Mouse (Mus musculus) thymus, postnatal 14 days (tissue): Measurements from ENCODE around the gene Kif22.

Source experiments
- DNase-seq: peaks from one replicate; pipeline ENCODE4 v3.0.0; 2021

Gene Kif22

DNA sequence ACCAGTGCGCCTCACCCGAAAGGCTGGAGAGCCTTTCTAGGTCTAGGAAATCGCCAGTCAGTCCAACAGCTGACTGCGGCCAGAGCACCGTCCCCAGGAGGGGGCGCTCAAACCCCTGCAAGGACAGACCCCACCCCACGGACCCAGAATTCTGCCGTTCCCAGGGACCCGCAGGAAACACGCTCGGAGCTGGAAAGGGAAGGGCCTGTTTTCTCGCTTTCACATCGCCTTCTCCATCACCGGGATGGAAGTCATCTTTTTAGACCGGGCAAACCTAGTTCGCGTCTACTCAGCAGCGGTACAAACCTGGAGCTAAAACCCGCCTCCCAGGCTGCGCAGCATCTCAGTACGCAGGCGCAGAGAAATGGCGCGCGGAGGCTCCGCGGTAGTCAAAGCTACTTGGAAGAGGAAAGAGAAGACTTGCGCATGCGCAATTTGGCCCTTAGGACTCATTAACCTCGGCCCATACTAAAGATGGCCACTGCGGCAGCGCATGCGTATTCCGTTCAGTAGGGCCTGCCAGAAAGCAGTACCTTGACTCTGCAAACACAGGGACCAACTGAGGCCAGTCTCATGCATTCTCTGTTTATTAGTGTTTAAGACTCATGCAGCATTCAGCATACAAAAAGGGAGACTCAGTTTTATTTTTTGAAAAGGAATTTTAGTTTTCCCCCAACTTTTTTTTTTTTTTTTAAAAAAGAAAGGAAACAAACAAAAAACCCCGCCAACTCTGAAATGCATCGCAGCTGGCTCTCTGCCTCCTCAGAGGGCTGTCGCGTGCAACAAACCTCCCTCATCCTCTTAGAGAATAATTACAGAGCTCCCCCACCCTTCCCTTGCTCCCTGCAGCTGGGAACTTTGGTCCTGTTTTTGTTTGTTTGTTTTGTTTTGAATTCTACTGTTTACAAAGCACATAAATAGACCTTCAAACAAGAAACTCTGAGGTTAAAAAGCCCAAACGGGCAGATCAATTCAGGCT is 25.0 kb downstream of the Kif22 start, which contains the start of gene Pagr1a:
Gene Pagr1a, minus strand, starts transcription at position 382 of the 979 bp plus-strand sequence.
- peak; percentile 98 for DNase-seq

DNA sequence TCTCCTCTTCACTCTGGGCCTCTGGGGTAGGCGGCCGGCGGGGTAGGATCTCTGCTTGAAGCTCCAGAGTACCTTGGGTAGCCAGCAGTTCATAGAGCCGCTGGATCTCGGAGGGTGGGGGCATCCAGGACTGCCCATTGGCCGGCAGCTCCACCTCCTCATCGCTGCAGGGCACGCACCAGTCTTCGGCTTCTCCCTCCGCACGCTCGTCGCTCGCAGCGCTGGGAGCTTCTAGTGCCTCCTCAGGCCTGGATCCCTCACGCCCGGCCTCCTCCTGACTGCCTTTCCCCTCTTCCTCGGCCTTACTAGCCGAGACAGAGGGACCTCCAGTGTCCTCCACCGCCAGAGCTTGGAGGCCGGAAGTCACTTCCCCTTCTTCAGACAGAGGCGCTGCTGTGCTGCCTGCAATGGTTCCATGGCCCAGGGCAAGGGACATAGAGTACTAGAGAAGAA is 25.8 kb downstream of the Kif22 start:
- no peak for DNase-seq

DNA sequence TGATC is 26.0 kb downstream of the Kif22 start, which contains the start of gene Pagr1b:
Gene Pagr1b, minus strand, starts transcription at position 4 of the 5 bp plus-strand sequence.
- DNase-seq = no peak

DNA sequence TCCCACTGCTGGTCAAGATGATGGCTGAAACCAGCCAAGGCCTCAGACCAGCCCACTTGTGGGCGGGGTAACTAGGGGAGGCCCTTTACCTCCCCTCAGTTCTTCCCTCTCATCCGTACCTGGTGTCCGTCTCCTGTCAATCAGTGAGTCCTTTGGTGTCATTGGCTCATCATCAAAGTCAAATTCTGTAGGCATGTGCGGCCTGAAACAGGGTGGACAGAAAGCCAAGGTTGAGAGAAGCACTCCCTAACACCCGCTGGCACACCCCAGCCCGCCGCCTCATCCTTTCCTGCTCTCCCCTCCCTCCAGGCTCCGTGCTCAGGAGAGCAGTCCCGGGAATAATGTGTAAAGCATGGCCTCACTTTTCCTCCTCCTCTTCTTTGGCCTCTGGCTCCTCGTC is 26.2 kb downstream of the Kif22 start:
- no peak for DNase-seq

DNA sequence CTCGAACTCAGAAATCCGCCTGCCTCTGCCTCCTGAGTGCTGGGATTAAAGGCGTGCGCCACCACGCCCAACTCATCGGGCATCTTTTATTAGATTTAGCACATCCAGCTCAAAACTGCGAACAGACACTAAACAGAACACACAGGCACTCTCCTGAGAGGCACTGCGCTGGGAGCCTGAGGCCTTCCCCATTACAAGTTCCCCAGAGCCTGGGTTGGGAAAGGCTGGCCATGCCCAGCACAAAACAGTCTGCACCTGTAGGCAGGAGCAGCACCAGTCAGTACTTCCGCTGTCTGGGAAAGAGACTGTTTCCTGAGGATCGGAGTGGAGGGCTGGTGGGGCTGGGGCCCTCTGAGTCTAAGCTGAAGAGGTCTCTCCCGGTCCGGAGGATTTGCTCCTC is 27.3 kb downstream of the Kif22 start:
- DNase-seq = no peak

DNA sequence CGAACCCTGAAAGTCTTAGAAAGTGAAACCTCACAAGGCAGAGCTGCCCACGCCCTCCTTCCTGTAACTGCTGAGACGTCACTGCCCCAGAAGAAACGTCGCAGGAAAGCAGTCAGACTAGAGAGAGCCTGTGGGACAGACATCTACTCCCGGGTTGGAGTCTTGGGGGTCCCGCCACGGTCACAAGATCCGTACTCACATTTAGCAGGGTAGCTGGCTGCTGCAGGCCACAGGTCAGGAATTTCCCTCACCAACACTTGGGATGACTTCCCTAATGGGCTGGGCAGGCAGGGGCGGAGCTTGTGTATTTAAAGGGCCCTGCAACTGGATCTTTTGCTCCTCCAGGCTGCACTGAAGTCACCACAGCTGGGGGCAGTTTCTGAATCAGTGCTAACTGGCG is 28.0 kb downstream of the Kif22 start, which contains the start of gene Mvp:
Gene Mvp, minus strand, starts transcription at position 302 of the 400 bp plus-strand sequence.
- DNase-seq = peak; percentile 66

DNA sequence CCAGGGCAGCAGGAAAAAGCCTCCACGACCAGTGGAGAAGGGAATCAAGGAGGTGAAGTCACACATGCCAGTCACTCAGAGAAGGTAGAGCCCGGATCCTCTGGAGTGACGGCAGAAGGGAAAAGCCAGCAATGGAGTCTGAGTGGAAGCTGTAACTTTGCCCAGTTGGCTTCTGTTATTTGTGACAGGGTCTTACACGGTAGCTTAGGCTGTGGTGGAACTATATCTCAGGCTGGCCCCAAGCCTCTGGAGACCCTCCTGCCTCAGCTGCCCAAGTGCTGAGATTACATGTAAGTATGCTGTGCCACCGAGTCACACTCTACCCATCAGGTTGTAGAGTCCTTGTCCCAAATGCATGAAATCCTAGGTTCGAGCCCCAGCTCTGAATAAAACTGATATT is 28.9 kb downstream of the Kif22 start:
- no peak for DNase-seq

DNA sequence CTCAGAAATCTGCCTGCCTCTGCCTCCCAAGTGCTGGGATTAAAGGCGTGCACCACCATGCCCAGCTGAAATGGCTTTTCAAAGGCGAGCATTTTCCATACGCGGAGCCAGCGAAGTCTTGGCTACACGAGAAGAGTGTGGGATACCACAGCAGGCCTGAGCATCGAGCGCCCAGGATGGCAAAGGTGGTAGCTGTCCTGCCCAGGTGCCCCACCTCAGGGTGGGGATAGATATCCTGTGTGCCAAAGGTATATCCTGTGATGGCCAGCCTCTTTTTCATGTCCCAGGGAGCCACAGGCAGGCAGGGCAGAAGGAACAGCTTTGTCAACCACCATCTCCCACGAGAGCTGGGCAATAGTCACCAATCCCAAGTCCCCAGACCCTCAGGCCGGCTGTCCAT is 29.4 kb downstream of the Kif22 start:
- no peak for DNase-seq

DNA sequence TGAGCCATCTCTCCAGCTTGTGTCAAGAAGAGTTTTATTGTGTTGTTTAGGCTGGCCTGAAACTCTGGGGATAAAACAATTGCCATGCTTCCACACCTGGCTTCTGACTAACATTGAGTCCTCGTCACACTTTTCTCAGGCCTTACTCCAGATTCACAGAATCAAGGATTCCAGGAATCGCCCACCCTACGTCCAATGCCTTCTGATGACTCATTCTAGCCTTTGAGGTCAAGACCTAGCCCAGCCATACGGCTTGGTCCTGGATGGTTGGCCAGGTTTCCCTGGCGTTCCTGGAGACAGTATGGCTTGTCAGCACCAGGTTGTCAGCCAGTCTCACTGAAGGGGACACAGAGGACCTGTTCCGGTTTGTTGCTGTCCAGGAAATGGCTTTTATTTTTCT is 29.9 kb downstream of the Kif22 start:
- DNase-seq = no peak

DNA sequence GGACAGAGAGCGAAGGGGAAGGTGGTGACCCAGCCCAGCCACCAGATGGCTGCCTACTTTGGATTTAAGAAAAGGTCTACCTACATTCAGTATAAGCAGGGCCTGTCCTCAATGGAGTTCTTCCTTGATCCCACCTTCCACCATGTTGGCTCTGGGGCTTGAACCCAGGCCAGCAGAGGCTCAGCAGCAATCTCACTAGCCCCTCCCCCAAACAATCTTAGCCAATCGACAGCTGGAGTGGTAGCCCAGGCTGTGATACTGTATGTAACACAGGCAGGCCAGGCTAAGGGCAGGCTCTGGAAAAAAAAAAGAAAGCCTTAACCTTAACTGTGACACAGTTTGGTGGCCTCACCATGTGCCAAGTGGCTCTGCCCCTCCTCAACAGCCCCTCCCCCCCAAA is 30.6 kb downstream of the Kif22 start:
- no peak for DNase-seq

DNA sequence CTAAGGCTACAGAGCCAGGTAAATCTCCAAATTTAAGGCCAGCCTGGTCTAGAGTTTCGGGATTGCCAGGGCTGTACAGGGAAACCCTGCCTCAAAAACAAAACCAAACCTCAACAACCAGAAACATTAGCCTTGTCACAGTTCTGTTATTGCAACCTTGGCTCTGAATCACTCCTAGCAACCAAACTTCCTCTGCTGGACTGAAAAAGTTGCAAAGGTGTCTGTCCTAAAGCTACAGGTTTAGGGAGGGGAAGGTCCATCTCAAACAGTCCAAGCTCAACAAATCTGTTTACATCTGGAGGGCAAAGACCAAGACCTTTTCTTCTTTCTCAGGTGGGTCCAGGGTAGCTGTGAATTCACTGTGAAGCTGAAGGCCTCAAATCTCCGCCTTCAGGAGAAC is 31.2 kb downstream of the Kif22 start:
- no peak for DNase-seq

DNA sequence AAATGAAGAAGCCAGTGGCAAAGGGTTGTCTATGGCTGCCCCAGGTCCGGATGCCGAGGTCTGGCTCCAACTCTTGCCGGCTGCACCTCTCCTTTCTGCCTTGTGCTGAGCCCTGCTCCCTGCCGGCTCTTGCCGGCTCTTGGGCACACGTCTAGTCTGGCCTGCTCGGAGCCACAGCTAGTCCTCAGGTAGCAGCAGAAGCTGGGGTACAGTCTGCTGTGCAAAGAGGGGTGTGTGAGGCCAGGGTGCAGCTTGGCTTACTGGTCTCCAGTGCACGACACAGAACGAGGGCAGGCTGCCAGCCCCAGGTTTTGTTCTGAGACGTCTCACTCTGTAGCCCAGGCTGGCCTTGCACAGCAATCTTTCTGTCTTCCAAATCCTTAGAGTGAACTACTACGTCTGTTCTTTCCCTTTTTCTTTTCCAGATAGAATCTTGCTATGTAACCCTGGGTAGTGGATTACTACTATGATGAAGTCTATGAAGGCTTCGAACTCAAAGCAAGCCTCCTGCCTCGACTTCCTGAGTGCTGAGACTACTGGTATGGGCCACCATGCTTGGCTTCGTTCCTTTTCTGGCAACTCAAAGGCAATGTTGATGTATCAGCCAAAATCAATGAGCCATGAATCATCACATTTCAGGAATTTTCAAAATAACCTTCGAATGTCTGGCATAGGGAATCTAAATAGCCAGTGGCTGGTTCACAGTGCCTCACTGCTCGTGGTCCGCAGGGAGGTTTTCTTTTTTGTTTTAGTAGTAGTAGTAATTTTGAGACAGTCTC is 32.8 kb downstream of the Kif22 start:
- no peak for DNase-seq

DNA sequence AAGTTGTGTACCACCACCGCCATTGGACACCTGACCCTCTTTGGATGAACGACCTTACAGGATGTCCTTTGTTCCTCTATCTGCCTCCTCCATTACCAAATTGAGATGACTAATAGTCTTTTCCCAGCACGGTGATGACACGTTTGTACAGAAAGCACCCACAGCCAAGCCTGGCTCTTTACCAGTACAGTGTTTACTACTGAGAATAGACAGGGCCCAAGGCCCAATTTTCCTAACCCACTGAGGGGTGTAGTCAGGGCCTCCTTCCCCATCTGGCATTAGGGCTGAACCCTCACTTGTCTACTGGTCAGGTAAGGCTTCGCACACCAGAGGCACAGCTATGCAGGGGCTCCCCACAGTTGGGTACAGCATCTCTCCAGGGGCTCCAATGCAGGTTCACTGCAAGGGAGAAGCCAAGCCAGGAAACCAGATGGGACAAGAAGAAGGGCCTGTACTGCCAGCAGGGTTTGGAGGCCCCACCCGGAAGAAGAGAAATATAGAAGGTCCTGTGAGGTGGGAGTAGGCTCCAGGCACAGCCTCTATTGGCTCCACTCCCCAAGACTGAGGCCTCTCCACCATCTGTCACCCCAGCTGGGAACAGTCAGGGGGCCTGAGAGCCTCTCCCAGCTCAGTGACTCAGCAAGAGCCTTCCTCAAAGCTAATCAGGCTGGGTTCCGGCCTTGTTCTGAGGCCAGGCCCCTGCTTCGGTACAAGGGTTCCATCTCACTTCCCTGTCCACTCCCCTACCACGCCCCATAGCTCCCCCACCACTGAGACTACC is 33.8 kb downstream of the Kif22 start:
- no peak for DNase-seq

DNA sequence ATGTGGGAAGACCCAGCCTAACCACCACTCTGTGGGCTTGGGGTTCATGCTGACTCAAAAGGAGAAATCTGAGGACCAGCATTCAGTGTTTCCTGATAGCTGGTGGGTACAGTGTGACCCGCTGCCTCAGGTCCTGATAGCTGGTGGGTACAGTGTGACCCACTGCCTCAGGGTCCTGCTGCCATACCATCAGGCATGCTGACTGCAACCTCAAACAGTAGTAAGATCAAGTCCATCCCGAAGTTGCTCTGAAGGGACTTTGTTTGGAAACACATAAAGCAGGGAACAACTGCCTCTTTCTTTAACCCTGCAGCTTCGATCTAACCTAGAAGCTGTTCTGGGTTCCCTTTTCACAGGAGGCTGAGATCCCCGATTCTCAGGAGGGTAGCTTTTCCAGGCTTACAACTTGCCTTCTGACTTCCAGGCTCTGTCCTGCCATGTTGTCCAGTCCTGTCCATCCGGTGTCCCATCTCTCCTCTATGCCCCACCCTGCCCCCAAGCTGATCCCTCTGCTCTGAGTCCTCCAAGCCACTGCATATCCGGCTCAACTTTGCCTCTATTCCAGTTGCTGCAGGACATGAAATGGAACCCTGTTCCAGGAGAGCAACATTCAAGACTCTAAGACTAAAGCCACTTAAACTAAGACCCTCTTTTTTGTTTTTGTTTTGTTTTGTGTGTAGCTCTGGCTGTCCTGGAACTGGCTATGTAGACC is 34.8 kb downstream of the Kif22 start:
- DNase-seq = no peak

DNA sequence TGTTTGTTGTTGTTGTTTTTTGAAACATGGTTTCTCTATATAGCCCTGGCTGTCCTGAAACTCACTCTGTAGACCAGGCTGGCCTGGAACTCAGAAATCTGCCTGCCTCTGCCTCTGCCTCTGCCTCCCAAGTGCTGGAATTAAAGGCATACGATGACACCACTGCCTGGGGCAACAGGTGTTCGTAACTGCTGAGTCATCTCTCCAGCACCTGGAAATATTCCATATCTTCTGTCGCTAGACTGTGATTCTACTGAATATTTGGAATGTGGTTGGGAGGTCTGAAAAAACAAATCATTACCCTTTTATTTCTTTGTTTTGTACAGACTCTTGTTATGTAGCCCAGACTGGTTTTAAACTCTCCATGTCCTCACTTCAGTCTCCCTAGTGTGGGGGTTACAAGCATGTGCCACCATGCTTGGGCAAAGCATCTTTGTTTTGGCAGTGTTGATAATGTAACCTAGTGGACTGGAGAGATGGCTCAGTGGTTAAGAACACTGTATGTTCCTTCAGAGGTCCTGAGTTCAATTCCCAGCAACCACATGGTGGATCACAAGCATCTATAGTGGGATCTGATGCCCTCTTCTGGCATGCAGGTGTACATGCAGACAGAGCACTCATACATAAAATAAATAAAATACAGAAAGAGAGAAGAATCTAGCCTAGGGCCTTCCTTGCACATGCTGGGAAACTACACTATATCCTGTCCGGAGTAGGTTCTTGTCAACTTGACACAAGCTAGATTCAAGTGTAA is 38.0 kb downstream of the Kif22 start:
- no peak for DNase-seq

DNA sequence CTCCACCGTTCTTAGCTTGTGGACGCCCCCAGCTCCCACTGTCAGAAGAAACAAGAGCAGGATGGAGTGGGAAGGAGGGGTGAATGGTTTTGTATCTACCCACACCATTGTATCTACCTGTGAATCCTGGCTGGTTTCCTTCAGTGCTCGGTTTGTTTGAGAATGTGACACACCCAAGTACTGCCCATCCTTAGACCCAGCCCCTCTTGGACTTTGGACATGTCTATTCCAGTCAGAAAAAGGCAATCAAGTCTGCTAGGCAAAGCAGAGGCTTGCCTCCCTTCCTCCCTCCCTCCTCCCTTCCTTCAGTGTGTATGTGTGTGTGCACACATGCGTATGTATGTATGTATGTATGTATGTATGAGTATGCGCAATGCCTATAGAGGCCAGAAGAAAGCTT is 38.7 kb downstream of the Kif22 start:
- DNase-seq = no peak

DNA sequence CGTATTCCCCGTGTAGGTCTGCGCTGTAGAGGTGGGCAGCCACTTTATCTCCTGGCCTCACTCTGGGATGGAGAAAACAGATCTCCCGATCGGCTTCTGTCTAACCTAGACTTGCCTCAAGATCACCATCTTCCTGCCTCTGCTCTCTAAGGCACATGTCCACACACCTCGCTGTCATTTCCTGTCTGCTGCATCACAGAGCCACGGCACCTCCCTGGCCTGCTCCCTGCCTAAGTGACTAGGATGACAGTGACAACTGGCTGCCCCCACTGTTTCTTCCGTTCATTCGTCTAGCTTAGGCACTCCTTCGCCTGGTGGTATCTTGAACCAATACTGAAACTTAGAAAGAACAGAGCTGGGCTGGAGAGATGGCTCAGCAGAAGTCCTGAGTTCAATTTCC is 42.7 kb downstream of the Kif22 start:
- DNase-seq = peak; percentile 44

DNA sequence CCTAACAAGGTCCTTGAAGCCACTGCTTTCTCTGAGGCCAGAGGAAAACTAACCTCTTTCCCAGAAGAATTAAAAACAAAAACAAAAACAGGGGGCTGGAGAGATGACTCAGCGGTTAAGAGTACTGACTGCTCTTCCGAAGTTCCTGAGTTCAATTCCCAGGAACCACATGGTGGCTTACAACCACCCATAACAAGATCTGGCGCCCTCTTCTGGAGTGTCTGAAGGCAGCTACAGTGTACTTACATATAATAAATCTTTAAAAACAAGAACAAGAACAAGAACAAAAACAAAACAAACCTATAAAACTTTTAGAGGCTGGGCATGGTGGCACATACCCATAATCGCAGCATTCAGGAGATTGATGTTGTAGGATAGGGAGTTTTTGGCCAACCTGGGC is 45.8 kb downstream of the Kif22 start:
- peak; percentile 37 for DNase-seq

DNA sequence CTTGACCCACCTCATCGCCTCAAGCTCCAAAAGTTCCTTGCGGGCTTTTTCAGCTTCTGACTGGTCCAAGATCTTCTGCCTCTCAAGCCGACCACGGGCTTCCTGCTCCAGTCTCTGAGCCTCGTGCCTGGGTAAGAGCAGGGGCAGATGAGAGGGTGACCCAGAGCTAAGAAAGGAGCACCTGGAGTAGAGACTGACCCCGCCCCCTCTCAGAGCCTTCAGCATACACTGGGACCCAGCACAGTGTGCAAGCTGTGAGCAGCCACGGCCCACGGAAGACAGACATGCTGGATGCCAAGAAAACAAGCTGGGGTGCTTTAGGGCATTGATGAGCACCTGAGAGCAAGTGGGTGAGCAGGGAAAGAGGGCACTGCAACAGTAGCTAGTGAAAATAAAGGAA is 53.5 kb downstream of the Kif22 start:
- DNase-seq = peak; percentile 72

DNA sequence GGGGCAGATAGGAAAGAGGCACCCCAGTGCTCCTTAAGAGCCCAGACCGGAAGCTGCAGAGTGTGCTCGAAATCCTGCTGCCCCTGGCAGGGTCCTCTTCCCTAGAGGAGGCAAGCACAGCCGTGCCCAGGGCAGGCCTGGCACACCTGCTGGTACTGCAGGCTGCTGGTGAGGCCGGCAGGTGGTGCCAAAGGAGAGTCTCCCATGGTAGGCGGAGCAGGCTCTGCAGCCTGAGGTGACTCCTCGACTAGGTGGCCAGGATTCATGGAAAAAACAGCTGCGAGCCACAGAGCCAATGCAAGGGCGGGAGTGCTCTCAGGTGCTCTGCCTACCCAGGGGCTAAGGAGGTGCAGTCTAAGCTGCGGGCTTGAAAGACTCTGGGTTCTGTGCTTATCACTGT is 56.0 kb downstream of the Kif22 start:
- peak; percentile 62 for DNase-seq

DNA sequence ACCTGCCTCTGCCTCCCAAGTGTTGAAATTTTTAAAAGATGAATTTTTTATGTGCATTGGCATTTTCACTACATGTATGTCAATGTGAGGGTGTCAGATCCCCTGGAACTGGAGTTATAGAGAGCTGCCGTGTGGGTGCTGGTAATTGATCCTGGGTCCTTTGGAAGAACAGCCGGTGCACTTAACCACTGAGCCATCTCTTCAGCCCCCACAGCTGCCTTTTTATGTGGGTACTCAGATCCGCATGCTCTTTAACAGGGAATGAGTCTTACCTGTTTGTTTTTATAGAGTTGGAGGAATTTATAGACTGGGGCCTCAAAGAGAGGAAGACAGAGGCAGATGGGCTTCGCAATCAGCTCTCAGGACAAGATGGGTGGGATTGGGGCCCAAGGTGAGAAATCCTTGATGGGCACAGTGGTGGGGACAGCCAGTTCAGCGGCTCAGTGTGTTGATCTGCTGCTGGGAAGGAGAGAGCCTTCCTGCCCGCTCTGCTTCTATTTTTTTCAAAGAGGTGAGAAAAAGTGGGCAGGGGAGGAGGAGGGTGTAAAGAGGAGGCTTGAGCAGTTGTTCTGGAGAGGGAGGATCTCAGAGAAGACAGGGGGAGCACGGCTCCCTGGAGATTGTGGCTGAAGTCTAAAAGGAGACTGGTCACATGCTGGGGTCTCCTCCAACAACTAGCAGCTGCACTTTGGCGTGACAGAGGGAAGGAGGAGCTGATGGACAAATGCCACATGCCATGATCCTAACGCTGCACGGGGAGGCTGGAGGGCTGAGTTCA is 57.4 kb downstream of the Kif22 start:
- no peak for DNase-seq
